Mouse (Mus musculus): ENCODE data around the gene BC005561. TPM values are rescaled to one million over a fixed set of nuclear protein-coding genes. Genes with fewer than 3 reads are reported as not detected.

The BC005561 gene
- 8.0 TPM for polyA plus RNA-seq (2015; fragmentation: Illumina TruSeq; extraction: RNeasy Lipid Tissue Mini Kit (QIAGEN cat#74804); ENCODE audit: insufficient read depth, low replicate concordance)

DNA sequence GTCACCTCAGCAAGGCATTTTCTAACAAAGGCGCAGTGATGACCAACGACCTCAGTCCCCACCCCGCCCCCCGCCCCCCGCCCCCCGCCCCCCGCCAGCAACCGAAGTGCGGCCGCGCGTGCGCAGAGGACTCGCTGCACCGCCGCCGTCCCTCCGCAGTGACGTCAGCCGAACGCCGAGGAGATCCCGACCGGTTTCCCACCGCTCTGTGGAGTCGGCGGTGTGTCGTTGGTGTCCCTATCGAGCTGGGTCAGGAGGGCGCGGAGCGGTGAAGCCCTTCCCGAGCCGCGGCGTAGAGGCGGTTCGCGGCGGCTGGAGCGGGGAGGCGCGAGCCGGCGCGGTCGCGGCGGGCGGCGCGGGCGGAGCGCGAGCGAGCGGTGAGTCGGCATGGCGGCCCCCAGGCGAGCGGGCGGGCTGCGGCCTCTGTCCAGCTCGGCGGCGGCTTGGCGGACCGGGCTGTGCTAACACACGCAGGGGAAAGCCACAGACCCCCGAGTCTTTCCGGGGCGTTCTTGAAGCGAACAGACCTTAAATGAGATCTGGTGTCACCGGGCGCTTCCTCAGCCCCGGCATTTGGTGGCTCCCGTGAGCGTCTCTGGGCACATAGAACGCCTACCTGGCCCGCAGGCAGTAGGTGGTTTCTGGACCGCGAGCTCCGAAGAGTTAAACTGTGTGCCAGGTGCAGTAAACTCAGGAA, at the start of gene BC005561:
Gene BC005561, plus strand, starts transcription at position 158 of the 697 bp plus-strand sequence.

DNA sequence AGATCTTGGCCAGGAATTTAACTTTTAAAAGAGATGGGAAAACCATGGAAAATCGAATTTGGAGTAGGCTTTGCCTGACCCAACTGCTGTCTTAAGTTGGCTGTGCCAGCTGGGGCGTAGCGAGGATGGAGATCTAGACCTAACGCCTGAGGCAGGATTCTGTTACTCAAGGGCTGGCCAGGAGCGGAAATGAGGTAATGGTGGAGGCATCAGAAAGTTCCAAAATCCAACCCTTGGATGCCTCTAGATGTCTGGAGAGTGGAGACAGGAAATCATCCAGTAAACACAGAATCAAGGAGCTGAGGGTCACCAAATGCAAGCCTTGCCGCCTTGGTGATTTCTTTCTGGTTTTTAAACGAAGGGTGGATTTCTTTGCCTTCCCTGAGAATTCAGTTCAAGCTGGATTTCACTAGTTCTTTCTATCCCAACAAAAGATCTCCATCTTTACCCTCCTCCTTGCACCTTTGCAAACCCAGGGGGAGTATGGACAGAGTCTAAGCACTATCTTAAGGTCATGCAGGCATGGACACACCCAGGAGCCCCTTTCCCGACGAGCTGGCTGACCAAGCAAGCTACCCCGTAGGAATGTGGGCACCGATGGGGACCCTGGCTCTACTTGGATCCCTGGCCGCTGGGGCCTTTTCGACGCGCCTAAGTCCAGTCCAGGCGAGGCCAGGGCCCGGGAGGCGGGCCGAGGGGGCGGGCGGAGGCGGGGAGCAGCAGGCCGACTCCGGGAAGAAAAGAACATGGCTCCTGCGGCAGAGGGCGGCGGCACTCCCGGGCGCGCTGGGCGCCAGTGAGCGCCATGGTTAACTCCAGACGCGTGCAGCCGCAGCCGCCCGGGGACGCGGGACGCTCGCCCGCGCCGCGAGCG, 49.1 kb upstream of the BC005561 start, which contains the start of gene Pkd2:
Gene Pkd2, plus strand, starts transcription at position 619 of the 874 bp plus-strand sequence.

Other genes starting within 250 kb of the BC005561 start
- gene Ibsp, start 209.2 kb upstream of the BC005561 start, polyA plus RNA-seq (2015; fragmentation: Illumina TruSeq; extraction: RNeasy Lipid Tissue Mini Kit (QIAGEN cat#74804); ENCODE audit: insufficient read depth, low replicate concordance) = not detected
- gene Mepe, start 183.0 kb upstream of the BC005561 start, polyA plus RNA-seq (2015; fragmentation: Illumina TruSeq; extraction: RNeasy Lipid Tissue Mini Kit (QIAGEN cat#74804); ENCODE audit: insufficient read depth, low replicate concordance) = not detected
- 0.84 TPM for gene Spp1, start 73.2 kb upstream of the BC005561 start, polyA plus RNA-seq (2015; fragmentation: Illumina TruSeq; extraction: RNeasy Lipid Tissue Mini Kit (QIAGEN cat#74804); ENCODE audit: insufficient read depth, low replicate concordance)
- 17.3 TPM for gene Pkd2, start 48.9 kb upstream of the BC005561 start, polyA plus RNA-seq (2015; fragmentation: Illumina TruSeq; extraction: RNeasy Lipid Tissue Mini Kit (QIAGEN cat#74804); ENCODE audit: insufficient read depth, low replicate concordance)

All from spleen, adult 10 weeks (tissue).